Mouse (Mus musculus): ENCODE data around the gene Mettl7a2. TPM values are rescaled to one million over a fixed set of nuclear protein-coding genes. Genes with fewer than 3 reads are reported as not detected.

The Mettl7a2 gene
- total RNA-seq, 2 experiments from 2014 or later: 0.40 to 0.73 TPM

DNA sequence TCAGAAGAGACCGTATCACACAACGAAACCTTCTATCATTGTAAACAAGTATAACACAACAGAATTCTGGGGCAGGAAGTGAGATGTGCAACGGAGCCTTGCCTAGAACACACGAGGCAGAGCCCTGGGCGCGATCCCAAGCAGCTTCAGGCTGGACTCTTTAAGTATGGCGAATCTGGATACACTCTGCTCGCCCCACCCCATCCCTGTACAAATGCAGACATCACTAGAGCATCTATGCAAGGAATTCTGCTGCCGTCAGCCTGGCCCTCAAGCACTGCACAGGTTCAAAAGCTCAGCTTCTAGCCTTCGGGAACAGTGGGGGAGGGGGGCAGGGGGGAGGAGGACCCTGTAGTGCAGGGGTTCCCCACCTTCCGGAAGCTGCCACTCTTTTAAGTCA, 40.0 kb downstream of the Mettl7a2 start:
- DNase-seq (ENCODE audit: low spot score in 2 of 2): no peak

DNA sequence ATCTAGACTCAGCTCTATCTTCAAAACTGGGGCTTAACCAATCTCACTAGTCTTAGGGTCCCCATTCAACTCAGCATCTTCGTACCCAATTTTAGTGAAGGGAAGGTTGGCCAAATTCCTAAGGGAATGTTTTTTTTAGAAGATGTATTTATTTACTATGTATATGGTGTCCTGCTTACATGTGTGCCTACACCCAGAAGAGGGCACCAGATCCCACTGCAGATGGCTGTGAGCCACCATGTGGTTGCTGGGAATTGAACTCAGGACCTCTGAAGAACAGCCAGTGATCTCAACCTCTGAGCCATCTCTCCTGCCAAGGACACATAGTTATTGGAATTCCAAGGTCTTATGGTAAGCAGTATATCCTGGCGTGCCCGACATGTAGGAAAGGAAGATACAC, 42.6 kb downstream of the Mettl7a2 start:
- no peak for DNase-seq (ENCODE audit: low spot score in 2 of 2)

GRCm38 (mm10) chr15:100400592-100401250, 47.7 kb downstream of the Mettl7a2 start:
- DNase-seq (ENCODE audit: low spot score in 2 of 2): no peak

GRCm38 (mm10) chr15:100401811-100402210, 48.8 kb downstream of the Mettl7a2 start:
- DNase-seq (ENCODE audit: low spot score in 2 of 2): no peak

DNA sequence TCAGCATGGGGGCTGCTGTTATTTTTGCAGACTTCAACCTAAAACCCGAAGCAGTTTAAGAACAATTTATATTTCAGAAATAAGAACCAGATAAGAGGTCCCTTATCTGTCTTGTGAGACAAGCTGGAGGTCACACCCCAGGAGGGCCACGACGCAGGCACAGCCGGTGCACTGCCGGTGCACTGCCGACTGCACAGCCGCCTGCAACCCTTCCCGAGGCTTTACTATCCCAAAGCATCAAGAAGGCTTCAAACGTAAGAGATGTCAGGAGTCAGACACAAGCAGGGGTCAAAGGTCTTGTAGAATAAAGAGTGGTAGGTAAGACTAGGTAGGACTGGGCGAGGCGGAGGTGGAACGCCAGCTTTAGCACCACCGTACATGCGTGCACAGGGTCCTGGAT, 49.3 kb downstream of the Mettl7a2 start:
- DNase-seq (ENCODE audit: low spot score in 2 of 2): no peak

GRCm38 (mm10) chr15:100402798-100403197, 49.8 kb downstream of the Mettl7a2 start:
- DNase-seq (ENCODE audit: low spot score in 2 of 2): no peak

DNA sequence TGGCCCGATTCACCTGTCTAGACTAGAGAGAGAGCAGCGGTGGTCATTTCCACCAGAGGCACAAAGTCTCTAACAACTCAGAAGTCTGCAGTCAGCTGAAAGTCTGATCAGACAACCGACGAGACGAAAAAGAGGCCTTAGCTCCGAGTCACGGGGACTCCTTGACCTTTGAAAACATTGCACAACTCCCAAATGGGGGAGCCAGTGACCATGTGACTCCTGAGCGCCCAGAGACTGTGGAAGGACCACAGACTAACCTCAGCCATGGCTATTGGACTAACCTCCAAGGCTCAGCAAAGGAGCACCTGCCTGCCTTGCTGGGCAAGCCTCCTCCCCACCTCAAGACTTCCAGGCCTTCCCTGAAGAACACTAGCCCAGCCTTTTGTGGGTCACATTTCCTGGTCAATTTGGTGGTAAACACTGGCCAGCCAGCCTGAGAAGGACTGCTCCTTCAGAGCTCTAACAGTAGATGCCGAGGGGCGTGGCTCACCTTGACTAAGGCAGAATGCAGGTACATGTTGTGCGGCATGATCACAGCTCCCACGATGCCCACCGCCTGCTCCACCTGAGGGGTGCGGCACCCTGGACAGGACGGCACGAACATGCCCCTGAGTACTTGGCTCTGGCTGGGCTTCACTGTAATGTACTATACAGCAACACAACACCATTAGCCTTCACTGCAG, 50.5 kb downstream of the Mettl7a2 start:
- no peak for DNase-seq (ENCODE audit: low spot score in 2 of 2)

DNA sequence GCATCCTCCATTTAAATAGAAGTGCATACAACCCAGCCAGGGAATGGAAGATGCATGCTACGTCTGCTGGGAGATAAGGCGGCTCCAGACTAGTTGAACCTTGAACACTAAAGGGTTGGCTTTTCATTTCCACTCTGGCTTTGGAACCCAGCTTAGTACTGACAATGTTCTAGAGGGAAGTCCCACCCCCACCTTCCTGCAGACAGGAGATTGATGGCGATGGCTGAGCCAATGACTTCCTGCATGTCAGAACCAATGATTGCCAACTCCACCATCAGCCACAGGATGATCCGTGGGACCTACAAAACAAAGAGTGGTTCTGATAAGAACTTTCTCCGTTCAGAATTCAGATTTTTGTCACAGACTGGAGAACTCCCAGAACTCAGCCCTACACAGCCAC, 53.1 kb downstream of the Mettl7a2 start:
- no peak for DNase-seq (ENCODE audit: low spot score in 2 of 2)

DNA sequence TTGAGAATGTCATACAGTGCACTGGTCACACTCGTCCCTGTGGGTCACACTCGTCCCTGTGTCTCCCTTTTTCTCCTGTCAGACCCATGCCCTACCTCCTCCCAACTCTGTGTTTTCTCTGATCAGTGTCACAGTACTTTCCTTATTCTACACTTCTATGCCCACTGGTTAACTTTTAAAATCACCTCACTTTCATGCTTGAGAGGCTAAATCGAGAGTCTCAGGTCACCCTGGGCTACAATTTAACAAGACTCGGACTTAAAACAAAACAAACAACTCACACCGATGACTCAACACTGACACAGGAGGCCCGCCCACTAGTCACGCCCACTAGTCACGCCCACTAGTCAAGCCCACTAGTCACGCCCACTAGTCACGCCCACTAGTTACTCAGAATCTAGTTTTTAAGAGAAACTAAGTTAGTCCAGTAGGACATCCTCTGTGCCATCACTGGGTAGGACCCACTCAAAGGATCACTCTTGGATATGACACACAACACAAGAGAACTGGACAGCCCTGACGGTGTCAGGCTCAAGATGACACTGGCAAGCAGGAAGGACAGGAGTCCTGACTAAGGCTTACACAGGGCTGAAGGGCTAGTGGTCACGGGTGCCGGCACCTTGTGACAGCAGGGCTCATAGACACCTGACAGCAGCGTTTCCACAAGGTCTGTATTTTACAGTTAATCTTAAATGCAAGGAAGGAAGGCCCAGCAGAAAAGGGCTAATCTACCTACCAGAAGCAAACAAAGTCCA, 58.1 kb downstream of the Mettl7a2 start:
- peak in 1 of 2 experiments; percentile 34 for DNase-seq (ENCODE audit: low spot score in 2 of 2)

Other genes with a start within 250 kb of the Mettl7a2 start
- gene Atf1, start 125.4 kb upstream of the Mettl7a2 start, total RNA-seq (2021): 10 to 100 TPM; 86.2 to 89.7 TPM
- gene Tmprss12, start 72.4 kb upstream of the Mettl7a2 start, total RNA-seq (2021): not detected
- 10 to 100 TPM; 32.4 to 34.0 TPM for gene Mettl7a1, start 49.1 kb upstream of the Mettl7a2 start, total RNA-seq (2021)
- under 1 TPM in 1 of 2 experiments, not detected in 1; 0.50 TPM for gene Mettl7a3, start 18.3 kb upstream of the Mettl7a2 start, total RNA-seq (2021)
- 1 to 10 TPM in 1 of 2 experiments, under 1 TPM in 1; 0.90 to 1.2 TPM for gene Methig1, start 51 bp upstream of the Mettl7a2 start, total RNA-seq (2021)
- under 1 TPM; 0.73 to 0.79 TPM for gene Higd1c, start 11.3 kb downstream of the Mettl7a2 start, total RNA-seq (2021)
- under 1 TPM; 0.23 to 0.59 TPM for gene Gm5475, start 68.9 kb downstream of the Mettl7a2 start, total RNA-seq (2021)
- gene Slc11a2, start 71.9 kb downstream of the Mettl7a2 start, total RNA-seq (2021): 10 to 100 TPM; 73.1 to 89.5 TPM
- 100 to 1,000 TPM in 1 of 2 experiments, 10 to 100 TPM in 1; 93.9 to 111 TPM for gene Letmd1, start 115.8 kb downstream of the Mettl7a2 start, total RNA-seq (2021)
- gene Csrnp2, start 142.3 kb downstream of the Mettl7a2 start, total RNA-seq (2021): 10 to 100 TPM in 1 of 2 experiments, 1 to 10 TPM in 1; 7.4 to 10.1 TPM
- gene Tfcp2, start 198.8 kb downstream of the Mettl7a2 start, total RNA-seq (2021): 10 to 100 TPM; 26.3 TPM
- gene Pou6f1, start 246.8 kb downstream of the Mettl7a2 start, total RNA-seq (2021): 10 to 100 TPM; 30.7 to 34.4 TPM